ENCODE assay signal across 10 mouse cellular contexts in genomic region chr14:103065294-103066167, GRCm38 (mm10). TPM values are rescaled to one million over a fixed set of nuclear protein-coding genes. Genes with fewer than 3 reads are reported as not detected.
DNase-seq lines count a peak whose midpoint lies in the region; ATAC-seq and TF ChIP-seq lines count a peak whose summit lies in the region.
"Had no signal": no experiment of that assay in that cellular context is flagged by ENCODE, and none has a peak within 500 bp of the region (broad histone marks: within the 10 kb centered on the region; RNA-seq: fewer than 3 reads in every experiment).

No protein-coding gene starts in this region.

- no peak for TF ChIP-seq POLR2A in kidney, adult 2 months (IDR thresholded peaks at IDR 0.05; ENCODE audit: low read depth, low read length)
- no peak for TF ChIP-seq POLR2A in bone marrow macrophage, adult 2 months (IDR thresholded peaks at IDR 0.05; ENCODE audit: borderline replicate concordance, low read depth, low read length)

- WGBS in kidney, adult 2 months = 12% methylated on average over 10 of the region's 10 CpGs
- 11% methylated on average over 10 of the region's 10 CpGs for WGBS in kidney, embryonic 15.5 days

- no peak overlapping the region for H3K9ac ChIP-seq in kidney, embryonic 15.5 days

- intact Hi-C loops in heart, postnatal 36 days (cut with DNase I) = loop anchor here (5.0 to 10.0 kb wide), 5 partner anchors 67 to 629 kb away; no protein-coding TSS in a partner anchor

- peak; percentile 70 for TF ChIP-seq CTCF in kidney, adult 2 months (conservative IDR thresholded peaks at IDR 0.05; ENCODE audit: insufficient read depth, insufficient read length, low read depth, low read length)
- TF ChIP-seq CTCF in bone marrow macrophage, adult 2 months (IDR thresholded peaks at IDR 0.05; ENCODE audit: low read depth, low read length) = peak; percentile 60

- no peaks in the 10 kb centered on the region for H3K9me3 ChIP-seq in kidney, embryonic 15.5 days (replicated peaks)

- no peak overlapping the region for H3K27ac ChIP-seq in kidney, adult 2 months (ENCODE audit: insufficient read depth, low read depth, low read length)
- no peak overlapping the region for H3K27ac ChIP-seq in kidney, embryonic 15.5 days
- H3K27ac ChIP-seq in bone marrow macrophage, adult 2 months (ENCODE audit: insufficient read depth, low read depth, low read length) = no peak overlapping the region

- ATAC-seq in kidney, embryonic 15.5 days (replicated peaks; ENCODE audit: low FRiP score) = no peak
- ATAC-seq in erythroblast, adult 5-6 weeks (replicated peaks; ENCODE audit: low FRiP score, poor library complexity, severe bottlenecking) = peak; percentile 43; the same call in 1 of the 2 replicates
- peak; percentile 54 for ATAC-seq in megakaryocyte progenitor cell, adult 5-6 weeks (replicated peaks; ENCODE audit: poor library complexity)

- peaks cover 4% of the 10 kb centered on the region; the same call in 1 of the 2 replicates for H3K4me1 ChIP-seq in kidney, adult 2 months (ENCODE audit: control insufficient read depth, insufficient read depth, low read length)
- peaks cover 7% of the 10 kb centered on the region for H3K4me1 ChIP-seq in kidney, embryonic 15.5 days
- peaks cover 12% of the 10 kb centered on the region for H3K4me1 ChIP-seq in bone marrow macrophage, adult 2 months (ENCODE audit: control insufficient read depth, insufficient read depth, low read length)

- no peaks in the 10 kb centered on the region for H3K27me3 ChIP-seq in kidney, adult 2 months (replicated peaks; ENCODE audit: control insufficient read depth, insufficient read depth, low read length)
- H3K27me3 ChIP-seq in kidney, embryonic 15.5 days = no peaks in the 10 kb centered on the region

- H3K4me2 ChIP-seq in kidney, embryonic 15.5 days = no peak overlapping the region

- no peak overlapping the region for H3K4me3 ChIP-seq in kidney, adult 2 months (ENCODE audit: insufficient read depth, low read depth, low read length)
- no peak overlapping the region for H3K4me3 ChIP-seq in kidney, embryonic 15.5 days (replicated peaks)
- H3K4me3 ChIP-seq in bone marrow macrophage, adult 2 months (ENCODE audit: insufficient read depth, low read length) = no peak overlapping the region
- H3K4me3 ChIP-seq: myocyte had no signal

- H3K36me3 ChIP-seq in kidney, adult 2 months (ENCODE audit: control insufficient read depth, insufficient read depth, low read length) = no peaks in the 10 kb centered on the region
- no peaks in the 10 kb centered on the region for H3K36me3 ChIP-seq in kidney, embryonic 15.5 days

- DNase-seq in kidney, adult 2 months = peak; percentile 83
- peak; percentile 82 to 89 for DNase-seq in heart, postnatal 36 days
- DNase-seq in layer of hippocampus, postnatal 36 days = peak; percentile 60 to 67
- peak; percentile 65 to 77 for DNase-seq in spleen, postnatal 36 days (ENCODE audit: low spot score in 2 of 2)

RNA-seq across cellular contexts. Expression of gene Cln5, which starts 4.5 kb away (rescaled TPM):
- polyA plus RNA-seq in kidney, adult 2 months (2012; rRNA removed) = 24.9 and 26.5 TPM in 2 replicates
- polyA plus RNA-seq in kidney, embryonic 15.5 days (2015; fragmentation: Nextera tagmentation; extraction: Ambion mirVana) = 33.9 and 34.6 TPM in 2 replicates
- 53.5 and 58.2 TPM in 2 replicates for polyA plus RNA-seq in bone marrow macrophage, adult 2 months (2012; ENCODE audit: insufficient read depth, insufficient read length, missing spikeins)
- total RNA-seq in erythroblast, adult 5-6 weeks (2015; ENCODE audit: low replicate concordance) = 18.8 and 20.9 TPM in 2 replicates
- 21.9 and 22.2 TPM in 2 replicates for total RNA-seq in erythroblast, adult 5-6 weeks (2017; ENCODE audit: low replicate concordance)
- total RNA-seq in heart, postnatal 36 days (2021) = 10 to 100 TPM; 17.0 to 18.7 TPM
- total RNA-seq in layer of hippocampus, postnatal 36 days (2021) = 10 to 100 TPM in 1 of 2 experiments, 1 to 10 TPM in 1; 9.6 to 10.6 TPM
- total RNA-seq in megakaryocyte progenitor cell, adult 5-6 weeks (2015) = 43.9 and 46.8 TPM in 2 replicates
- total RNA-seq in megakaryocyte progenitor cell, adult 5-6 weeks (2017) = 36.8 and 39.2 TPM in 2 replicates

RNA-seq across cellular contexts. Expression of gene Acod1, which starts 18.8 kb away (rescaled TPM):
- 0.04 TPM in 1 of 2 replicates, not detected in the other for polyA plus RNA-seq in kidney, adult 2 months (2012; rRNA removed)
- polyA plus RNA-seq in kidney, embryonic 15.5 days (2015; fragmentation: Nextera tagmentation; extraction: Ambion mirVana) = not detected in 2 replicates
- polyA plus RNA-seq in bone marrow macrophage, adult 2 months (2012; ENCODE audit: insufficient read depth, insufficient read length, missing spikeins) = 1.6 and 1.9 TPM in 2 replicates
- 2.7 TPM in 1 of 2 replicates, not detected in the other for total RNA-seq in erythroblast, adult 5-6 weeks (2015; ENCODE audit: low replicate concordance)
- total RNA-seq in erythroblast, adult 5-6 weeks (2017; ENCODE audit: low replicate concordance) = 0.17 and 1.3 TPM in 2 replicates
- total RNA-seq in heart, postnatal 36 days (2021) = not detected
- total RNA-seq in layer of hippocampus, postnatal 36 days (2021) = not detected
- total RNA-seq in megakaryocyte progenitor cell, adult 5-6 weeks (2015) = 0.07 and 0.20 TPM in 2 replicates
- total RNA-seq in megakaryocyte progenitor cell, adult 5-6 weeks (2017) = 0.27 and 0.46 TPM in 2 replicates
- total RNA-seq: adrenal gland, postnatal 4 days had no signal
- polyA plus RNA-seq: myocyte had no signal

RNA-seq across cellular contexts. Expression of gene Fbxl3, which starts 33.8 kb away (rescaled TPM):
- polyA plus RNA-seq in kidney, adult 2 months (2012; rRNA removed) = 83.0 and 90.5 TPM in 2 replicates
- 22.8 and 23.9 TPM in 2 replicates for polyA plus RNA-seq in kidney, embryonic 15.5 days (2015; fragmentation: Nextera tagmentation; extraction: Ambion mirVana)
- 69.0 and 80.2 TPM in 2 replicates for polyA plus RNA-seq in bone marrow macrophage, adult 2 months (2012; ENCODE audit: insufficient read depth, insufficient read length, missing spikeins)
- 79.2 and 116 TPM in 2 replicates for total RNA-seq in erythroblast, adult 5-6 weeks (2015; ENCODE audit: low replicate concordance)
- 239 and 296 TPM in 2 replicates for total RNA-seq in erythroblast, adult 5-6 weeks (2017; ENCODE audit: low replicate concordance)
- total RNA-seq in heart, postnatal 36 days (2021) = 10 to 100 TPM; 57.5 to 65.3 TPM
- total RNA-seq in layer of hippocampus, postnatal 36 days (2021) = 100 to 1,000 TPM in 1 of 2 experiments, 10 to 100 TPM in 1; 96.2 to 100 TPM
- 25.7 and 28.7 TPM in 2 replicates for total RNA-seq in megakaryocyte progenitor cell, adult 5-6 weeks (2015)
- total RNA-seq in megakaryocyte progenitor cell, adult 5-6 weeks (2017) = 40.6 and 46.9 TPM in 2 replicates
